Mouse (Mus musculus) lung, adult 2 months (tissue): ENCODE results near the gene Borcs6. TPM values are rescaled to one million over a fixed set of nuclear protein-coding genes. Genes with fewer than 3 reads are reported as not detected.
A peak's percentile ranks its signal among the peaks of the same experiment; 100 is the strongest.

Experiments used
- DNase-seq: peaks from one replicate; pipeline ENCODE4 v3.0.0; 2022
- H3K4me1 ChIP-seq: fragments of 200-500 bp; 2 replicates; pipeline ENCODE4 v1.6.1; 2011; ENCODE audit warnings: low read length; ENCODE audit not compliant: control insufficient read depth, insufficient read depth
- H3K4me3 ChIP-seq: fragments of 200-500 bp; replicated peaks from 2 replicates; pipeline ENCODE3; 2011; ENCODE audit warnings: low read depth, mild to moderate bottlenecking, control low read depth, low read length; ENCODE audit errors: extremely low read depth
- CTCF ChIP-seq: fragments of 200-500 bp; IDR thresholded peaks from 2 replicates; pipeline ENCODE4 v1.5.1; 2011; ENCODE audit warnings: mild to moderate bottlenecking, low read length, control low read depth; ENCODE audit not compliant: insufficient read depth
- POLR2A ChIP-seq: fragments of 200-500 bp; IDR thresholded peaks from 2 replicates; pipeline ENCODE4 v1.6.1; 2011; ENCODE audit warnings: low read depth, mild to moderate bottlenecking, control low read depth, low read length, borderline replicate concordance; ENCODE audit errors: extremely low read depth
- WGBS: fragments of 180-500 bp; shearing (Covaris S2); methylation state at CpG from one replicate; pipeline ENCODE4 v1.1.7; 2018; 5-methylcytosine and 5-hydroxymethylcytosine counted together
- polyA plus RNA-seq: library from polyadenylated mRNA; depleted of rRNA; stranded (reverse); fragments of >200 nt; gene quantifications from 2 replicates; pipeline ENCODE4 v1.2.3, GENCODE M21; 2012

Gene Borcs6
- polyA plus RNA-seq, 1 experiment = 21.0 TPM

- no peak for TF ChIP-seq CTCF
- TF ChIP-seq POLR2A = peak; percentile 62; the same call in 1 of the 2 replicates
- under 1% methylated on average over 27 of the region's 27 CpGs for WGBS
- Histone ChIP-seq H3K4me1 (peaks cover 17% of the 10 kb centered on the region), H3K4me3 (peak overlapping the region; percentile 91)
- DNase-seq = peak; percentile 76
These were observed 36.2 kb downstream of the Borcs6 start for GRCm38 (mm10) chr11:69095511-69096231.

- DNase-seq = no peak
- peak overlapping the region; percentile 91 for H3K4me3 ChIP-seq
- TF ChIP-seq CTCF (no peak), POLR2A (peak; percentile 54; the same call in 1 of the 2 replicates)
- 5% methylated on average over 9 of the region's 9 CpGs for WGBS
- H3K4me1 ChIP-seq = peaks cover 19% of the 10 kb centered on the region
These were observed 37.0 kb downstream of the Borcs6 start for GRCm38 (mm10) chr11:69096360-69096986.

- TF ChIP-seq POLR2A (peak; percentile 92; the same call in 1 of the 2 replicates), CTCF (no peak)
- peak; percentile 100 for DNase-seq
- 1% methylated on average over 29 of the region's 29 CpGs for WGBS
- Histone ChIP-seq H3K4me1 (peaks cover 19% of the 10 kb centered on the region), H3K4me3 (peak overlapping the region; percentile 91)
These were observed 37.7 kb downstream of the Borcs6 start for GRCm38 (mm10) chr11:69096987-69097900.

- whole genome bisulfite sequencing = 7% methylated on average over 8 of the region's 8 CpGs
- peak overlapping the region; percentile 65 for H3K4me3 ChIP-seq
These were observed 38.7 kb downstream of the Borcs6 start for GRCm38 (mm10) chr11:69098039-69098761.

GRCm38 (mm10) chr11:69098762-69099091 lies 39.2 kb downstream of the Borcs6 start:
- TF ChIP-seq CTCF (no peak), POLR2A (peak; percentile 81)
- peaks cover 19% of the 10 kb centered on the region for H3K4me1 ChIP-seq
- 1% methylated on average over 19 of the region's 19 CpGs for WGBS
- peak overlapping the region; percentile 84 for H3K4me3 ChIP-seq
- DNase-seq = peak; percentile 100

More at GRCm38 (mm10) chr11:69098039-69098761, 38.7 kb downstream of the Borcs6 start:
- no peak for TF ChIP-seq CTCF
- 0 out of 2 replicates have a peak, but pooled peaks have one; percentile 31 for TF ChIP-seq POLR2A
- H3K4me1 ChIP-seq = peaks cover 19% of the 10 kb centered on the region
- no peak for DNase-seq

GRCm38 (mm10) chr11:69099177-69099914 lies 39.8 kb downstream of the Borcs6 start:
- DNase-seq = peak; percentile 82
- 1% methylated on average over 22 of the region's 22 CpGs for WGBS
- Histone ChIP-seq H3K4me1 (peaks cover 19% of the 10 kb centered on the region), H3K4me3 (peak overlapping the region; percentile 84)
- TF ChIP-seq POLR2A (peak; percentile 59; the same call in 1 of the 2 replicates), CTCF (no peak)

GRCm38 (mm10) chr11:69099915-69100345 lies 40.4 kb downstream of the Borcs6 start:
- peak; percentile 71; the same call in 1 of the 2 replicates for TF ChIP-seq POLR2A
- TF ChIP-seq CTCF = no peak
- peak; percentile 90 for DNase-seq
- peak overlapping the region; percentile 84 for H3K4me3 ChIP-seq
- H3K4me1 ChIP-seq = peaks cover 19% of the 10 kb centered on the region
- WGBS = under 1% methylated on average over 23 of the region's 23 CpGs
